Mouse (Mus musculus): Measurements from ENCODE around the gene Pde2a.

GRCm38 (mm10) chr7:101450422-101451401 is 29.2 kb downstream of the Pde2a start:
- TF ChIP-seq CTCF (IDR thresholded peaks at IDR 0.05; ENCODE audit: low read depth) (peak; percentile 97), EP300 (IDR thresholded peaks at IDR 0.05; ENCODE audit: low read depth) (no peak)
